Mouse (Mus musculus): ENCODE measurements at regions not wholly inside any gene's neighbourhood (a gene's known extent, or its start where the extent isn't known, plus 50 kb on each side); places are given as distances from the start of the nearest gene placed in this dataset.

GRCm38 (mm10) chr8:113978946-113979345 is 130.4 kb upstream of the Adamts18 start:
- Histone ChIP-seq H3K4me1 (ENCODE audit: control insufficient read depth, insufficient read depth, low read length) (no peaks in the 10 kb centered on the region), H3K4me3 (replicated peaks; ENCODE audit: extremely low read depth, low read depth, low read length) (no peak overlapping the region)
- TF ChIP-seq CTCF (IDR thresholded peaks at IDR 0.05; ENCODE audit: insufficient read depth, low read length) (no peak), POLR2A (IDR thresholded peaks at IDR 0.05; ENCODE audit: borderline replicate concordance, extremely low read depth, low read depth, low read length) (no peak)
- no peak for DNase-seq
- 32% methylated on average over 9 of the region's 9 CpGs for WGBS

- no peak for DNase-seq
- 93% methylated on average over 5 of the region's 5 CpGs for whole genome bisulfite sequencing
- Histone ChIP-seq H3K4me1 (ENCODE audit: control insufficient read depth, insufficient read depth, low read length) (no peaks in the 10 kb centered on the region), H3K4me3 (replicated peaks; ENCODE audit: extremely low read depth, low read depth, low read length) (no peak overlapping the region)
- TF ChIP-seq CTCF (IDR thresholded peaks at IDR 0.05; ENCODE audit: insufficient read depth, low read length) (no peak), POLR2A (IDR thresholded peaks at IDR 0.05; ENCODE audit: borderline replicate concordance, extremely low read depth, low read depth, low read length) (no peak)
Observed at GRCm38 (mm10) chr8:113979837-113980236, 131.3 kb upstream of the Adamts18 start.

- TF ChIP-seq POLR2A (IDR thresholded peaks at IDR 0.05; ENCODE audit: borderline replicate concordance, extremely low read depth, low read depth, low read length), result no peak
- TF ChIP-seq CTCF (IDR thresholded peaks at IDR 0.05; ENCODE audit: insufficient read depth, low read length), result no peak
- Histone ChIP-seq H3K4me1 (ENCODE audit: control insufficient read depth, insufficient read depth, low read length) (no peaks in the 10 kb centered on the region), H3K4me3 (replicated peaks; ENCODE audit: extremely low read depth, low read depth, low read length) (no peak overlapping the region)
- no peak for DNase-seq
- 36% methylated on average over 1 of the region's 1 CpGs for WGBS
Observed at GRCm38 (mm10) chr8:113981339-113981738, 132.8 kb upstream of the Adamts18 start.

GRCm38 (mm10) chr8:113984845-113985244 is 136.3 kb upstream of the Adamts18 start:
- no peak overlapping the region for H3K4me3 ChIP-seq (replicated peaks; ENCODE audit: extremely low read depth, low read depth, low read length)
- 3% methylated on average over 10 of the region's 10 CpGs for WGBS
- DNase-seq, result peak; percentile 58
- TF ChIP-seq POLR2A (IDR thresholded peaks at IDR 0.05; ENCODE audit: borderline replicate concordance, extremely low read depth, low read depth, low read length) (no peak), CTCF (IDR thresholded peaks at IDR 0.05; ENCODE audit: insufficient read depth, low read length) (peak; percentile 88)
- H3K4me1 ChIP-seq (ENCODE audit: control insufficient read depth, insufficient read depth, low read length), result no peaks in the 10 kb centered on the region

GRCm38 (mm10) chr8:113985471-113985870 is 136.9 kb upstream of the Adamts18 start:
- peak overlapping the region; percentile 1 for H3K4me3 ChIP-seq (replicated peaks; ENCODE audit: extremely low read depth, low read depth, low read length)
- H3K4me1 ChIP-seq (ENCODE audit: control insufficient read depth, insufficient read depth, low read length), result no peaks in the 10 kb centered on the region
- TF ChIP-seq POLR2A (IDR thresholded peaks at IDR 0.05; ENCODE audit: borderline replicate concordance, extremely low read depth, low read depth, low read length) (no peak), CTCF (IDR thresholded peaks at IDR 0.05; ENCODE audit: insufficient read depth, low read length) (no peak)
- no peak for DNase-seq
- 16% methylated on average over 11 of the region's 11 CpGs for WGBS

GRCm38 (mm10) chr8:113985948-113986347 is 137.4 kb upstream of the Adamts18 start:
- H3K4me3 ChIP-seq (replicated peaks; ENCODE audit: extremely low read depth, low read depth, low read length), result no peak overlapping the region
- no peaks in the 10 kb centered on the region for H3K4me1 ChIP-seq (ENCODE audit: control insufficient read depth, insufficient read depth, low read length)
- DNase-seq, result no peak
- TF ChIP-seq POLR2A (IDR thresholded peaks at IDR 0.05; ENCODE audit: borderline replicate concordance, extremely low read depth, low read depth, low read length) (no peak), CTCF (IDR thresholded peaks at IDR 0.05; ENCODE audit: insufficient read depth, low read length) (no peak)
- 35% methylated on average over 7 of the region's 7 CpGs for WGBS

- H3K4me3 ChIP-seq (replicated peaks; ENCODE audit: extremely low read depth, low read depth, low read length), result no peak overlapping the region
- no peak for TF ChIP-seq CTCF (IDR thresholded peaks at IDR 0.05; ENCODE audit: insufficient read depth, low read length)
- DNase-seq, result no peak
- WGBS, result 85% methylated on average over 9 of the region's 9 CpGs
- H3K4me1 ChIP-seq (ENCODE audit: control insufficient read depth, insufficient read depth, low read length), result no peaks in the 10 kb centered on the region
Observed at GRCm38 (mm10) chr8:113990718-113991117, 142.2 kb upstream of the Adamts18 start.

- TF ChIP-seq POLR2A (IDR thresholded peaks at IDR 0.05; ENCODE audit: borderline replicate concordance, extremely low read depth, low read depth, low read length) (no peak), CTCF (IDR thresholded peaks at IDR 0.05; ENCODE audit: insufficient read depth, low read length) (no peak)
- Histone ChIP-seq H3K4me1 (ENCODE audit: control insufficient read depth, insufficient read depth, low read length) (no peaks in the 10 kb centered on the region), H3K4me3 (replicated peaks; ENCODE audit: extremely low read depth, low read depth, low read length) (no peak overlapping the region)
- DNase-seq, result no peak
- WGBS, result 49% methylated on average over 6 of the region's 6 CpGs
Observed at GRCm38 (mm10) chr8:113998881-113999280, 134.5 kb upstream of the Nudt7 start.

GRCm38 (mm10) chr8:114001674-114002073 is 131.7 kb upstream of the Nudt7 start:
- TF ChIP-seq CTCF (IDR thresholded peaks at IDR 0.05; ENCODE audit: insufficient read depth, low read length) (no peak), POLR2A (IDR thresholded peaks at IDR 0.05; ENCODE audit: borderline replicate concordance, extremely low read depth, low read depth, low read length) (no peak)
- DNase-seq, result no peak
- no peak overlapping the region for H3K4me3 ChIP-seq (replicated peaks; ENCODE audit: extremely low read depth, low read depth, low read length)
- WGBS, result 95% methylated on average over 2 of the region's 2 CpGs
- no peaks in the 10 kb centered on the region for H3K4me1 ChIP-seq (ENCODE audit: control insufficient read depth, insufficient read depth, low read length)

GRCm38 (mm10) chr8:114004436-114004835 is 128.9 kb upstream of the Nudt7 start:
- WGBS, result 66% methylated on average over 7 of the region's 7 CpGs
- no peaks in the 10 kb centered on the region for H3K4me1 ChIP-seq (ENCODE audit: control insufficient read depth, insufficient read depth, low read length)
- no peak for DNase-seq

More at GRCm38 (mm10) chr8:114004436-114004835, 128.9 kb upstream of the Nudt7 start:
- H3K4me3 ChIP-seq (replicated peaks; ENCODE audit: extremely low read depth, low read depth, low read length), result no peak overlapping the region
- TF ChIP-seq CTCF (IDR thresholded peaks at IDR 0.05; ENCODE audit: insufficient read depth, low read length) (no peak), POLR2A (IDR thresholded peaks at IDR 0.05; ENCODE audit: borderline replicate concordance, extremely low read depth, low read depth, low read length) (no peak)

Data from lung, adult 2 months (tissue).